Mouse (Mus musculus) embryonic stem cell, embryonic (primary cell): ENCODE measurements around the gene Pglyrp2.

Experiments used
- CTCF ChIA-PET, 4 experiments: fragments of 300-600 bp in 2 of 4; fragments of 350-600 bp in 2 of 4; sonication (Branson Sonifier 250); formaldehyde crosslinking; loops; one replicate each; lab custom pipeline; 2022; ENCODE audit warnings: inconsistent platforms in 2 of 4; lab: Charles Lee
- POLR2A ChIA-PET, 4 experiments: fragments of 300-600 bp in 2 of 4; fragments of 350-600 bp in 2 of 4; sonication (Branson Sonifier 250); formaldehyde crosslinking; loops; one replicate each; lab custom pipeline; 2022; ENCODE audit warnings: antibody characterized with exemption in 4 of 4, inconsistent platforms in 1 of 4; lab: Charles Lee

Gene Pglyrp2

DNA sequence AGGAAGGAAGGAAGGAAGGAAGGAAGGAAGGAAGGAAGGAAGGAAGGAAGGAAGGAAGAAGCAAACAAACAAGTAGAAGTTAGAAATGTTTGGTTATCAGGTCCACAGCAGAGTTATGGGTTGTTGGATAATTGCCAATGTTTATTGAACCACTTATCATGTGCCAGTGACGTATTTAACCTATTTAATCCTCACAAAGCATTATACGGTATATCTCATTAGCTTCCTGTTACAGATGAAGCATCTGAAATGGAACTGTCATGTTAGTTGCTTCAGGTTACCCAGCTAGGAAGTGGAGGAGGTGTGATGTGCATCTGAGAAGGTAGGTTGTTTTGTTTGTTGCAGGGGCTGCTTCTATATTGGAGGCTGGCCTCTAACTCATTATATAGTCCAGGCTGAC, 4.0 kb downstream of the Pglyrp2 start:
- CTCF ChIA-PET: no interaction called here
- POLR2A ChIA-PET: no interaction called here

DNA sequence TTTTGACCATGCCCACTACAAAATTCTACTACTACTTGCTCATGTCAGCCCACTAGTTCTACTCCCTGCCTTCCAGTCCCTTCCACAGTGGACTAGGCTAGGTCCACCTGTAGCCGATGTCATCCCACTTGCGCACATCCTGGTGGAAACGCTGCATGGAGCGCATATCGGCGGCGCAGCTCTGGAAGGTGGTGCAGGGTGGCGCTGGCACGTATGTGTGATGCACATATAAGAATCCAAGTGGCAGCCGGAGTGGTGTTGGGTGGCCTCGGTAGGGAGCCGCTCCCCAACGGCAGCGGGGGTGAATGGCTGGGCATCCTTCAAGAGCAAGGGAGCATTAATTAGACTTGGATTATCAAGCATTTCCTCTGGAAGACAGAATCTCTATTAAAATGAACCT, 7.2 kb downstream of the Pglyrp2 start:
- ChIA-PET POLR2A (interaction anchor here in 2 of 4 experiments (1.3 to 2.0 kb wide), 3 partner anchors 20 to 67 kb away, joined by 3 to 7 read pairs (median 4); partner anchors contain the start of gene Akap8l (in 1 of the 2)), CTCF (no interaction called here)

DNA sequence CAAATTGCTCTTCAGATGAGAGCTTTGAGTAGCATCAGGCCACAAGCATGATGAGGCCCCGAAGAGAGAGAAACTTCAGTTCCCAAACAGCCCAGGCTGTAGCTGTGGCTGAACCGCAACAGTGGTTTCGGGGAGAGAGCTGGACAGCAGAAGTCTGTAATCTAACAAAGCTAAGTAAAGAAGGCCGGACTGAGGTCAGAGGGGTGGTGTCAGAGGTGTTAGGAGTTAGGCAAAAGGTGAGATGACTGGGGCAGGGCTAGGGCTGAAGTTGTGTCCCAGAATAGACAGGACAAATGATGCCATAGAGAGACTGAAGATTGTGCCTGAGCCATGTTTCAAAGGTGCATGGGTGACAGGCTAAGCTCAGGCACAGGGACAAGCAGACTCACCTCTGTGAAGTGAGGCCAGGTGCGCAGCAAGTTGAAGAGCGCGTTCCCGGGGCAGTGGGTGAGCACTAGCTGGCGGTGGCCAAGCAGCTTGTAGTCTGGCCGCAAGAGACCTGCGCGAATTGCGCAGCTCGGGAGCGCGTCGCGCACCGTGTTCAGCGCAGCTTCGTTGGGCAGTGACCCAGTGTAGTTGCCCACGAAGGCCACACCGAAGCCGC, 8.4 kb downstream of the Pglyrp2 start:
- ChIA-PET POLR2A (interaction anchor here in 3 of 4 experiments (0.6 to 2.0 kb wide), 8 partner anchors 15 to 94 kb away, joined by 3 to 7 read pairs (median 3); partner anchors contain the start of genes Akap8 (in 2 of the 3) and Akap8l (in 2 of the 3)), CTCF (interaction anchor here in 1 of 4 experiments (1.0 to 1.5 kb wide), 4 partner anchors 29 to 290 kb away, joined by 3 read pairs; no protein-coding TSS in a partner anchor)

DNA sequence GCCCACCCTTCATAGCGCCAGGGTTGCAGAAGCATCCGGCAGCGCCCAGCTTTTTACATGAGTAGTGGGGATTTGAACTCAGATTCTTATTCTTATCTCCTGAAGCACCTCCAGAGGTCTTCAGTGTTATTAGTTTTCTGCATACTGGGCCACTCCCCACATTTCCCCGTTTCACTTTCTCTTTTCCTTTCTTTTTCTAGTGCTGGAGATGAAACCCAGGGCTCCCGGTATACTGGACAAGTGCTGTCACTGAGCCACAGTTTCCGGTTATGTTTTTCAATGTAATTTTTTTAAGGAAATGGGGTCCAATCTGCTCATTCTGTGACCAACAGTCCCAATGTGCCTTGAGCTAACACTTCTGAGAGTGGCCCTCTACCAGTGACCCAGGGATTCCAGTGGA, 12.1 kb downstream of the Pglyrp2 start:
- CTCF ChIA-PET: interaction anchor here in 1 of 4 experiments (1.0 kb wide), 1 partner anchor 268 kb away, joined by 3 read pairs; no protein-coding TSS in a partner anchor
- POLR2A ChIA-PET: interaction anchor here in 1 of 4 experiments (1.0 to 1.4 kb wide), 4 partner anchors 9 to 95 kb away, joined by 3 to 4 read pairs (median 3); partner anchors contain the start of genes Akap8l and Cyp4f17

DNA sequence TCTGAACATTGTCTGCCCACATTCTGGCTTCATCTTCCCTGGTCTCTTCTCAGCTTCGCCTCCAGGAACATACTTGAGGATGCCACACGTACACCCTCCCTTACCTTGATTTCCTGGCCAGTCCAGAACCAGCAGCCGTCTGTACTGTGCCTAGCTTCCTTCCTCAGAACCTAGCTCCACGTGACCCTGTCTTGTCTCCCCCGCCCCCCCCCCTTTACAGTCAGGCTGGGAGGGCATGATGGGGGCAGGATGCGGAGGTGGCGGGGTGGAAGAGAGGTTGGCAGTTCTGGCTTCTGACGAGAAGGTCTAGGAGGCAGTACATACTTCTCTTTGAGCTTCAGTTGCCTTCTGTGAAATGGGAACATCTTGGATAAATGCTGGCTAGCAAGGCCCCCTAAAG, 20.6 kb downstream of the Pglyrp2 start, which contains the start of gene Rasal3:
Gene Rasal3 (minus strand): TSS at position 167 of the 400 bp plus-strand sequence.
- ChIA-PET POLR2A (interaction anchor here in 3 of 4 experiments (0.6 to 1.6 kb wide), 4 partner anchors 8 to 54 kb away, joined by 3 to 10 read pairs (median 3); partner anchors contain the start of gene Akap8l (in 1 of the 3)), CTCF (interaction anchor here in 2 of 4 experiments (0.7 to 1.2 kb wide), 2 partner anchors 16 to 273 kb away, joined by 4 read pairs; no protein-coding TSS in a partner anchor)

DNA sequence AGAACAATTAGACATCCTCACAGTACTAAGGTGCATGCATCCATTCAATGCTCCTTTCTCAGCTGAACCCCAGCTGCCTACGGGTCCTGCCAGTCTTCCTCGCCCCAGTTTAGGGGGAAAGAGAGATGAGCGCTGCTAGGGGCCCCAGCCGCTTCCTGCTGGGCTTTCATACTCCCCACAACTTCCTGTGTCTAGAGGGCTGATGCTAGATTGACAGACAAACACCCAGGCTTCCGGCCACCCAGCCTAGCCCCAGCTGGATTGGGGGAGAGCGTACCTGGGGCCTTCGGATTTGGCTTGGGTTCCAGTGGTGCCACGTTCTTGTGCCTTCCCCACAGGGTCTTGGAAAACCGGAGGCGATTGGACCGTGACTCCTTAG, 21.2 kb downstream of the Pglyrp2 start:
- ChIA-PET POLR2A (interaction anchor here in 3 of 4 experiments (0.6 to 1.6 kb wide), 7 partner anchors 8 to 53 kb away, joined by 3 to 10 read pairs (median 3); partner anchors contain the start of gene Akap8l (in 1 of the 3)), CTCF (interaction anchor here in 1 of 4 experiments (1.2 kb wide), 1 partner anchor 16 kb away, joined by 4 read pairs; no protein-coding TSS in a partner anchor)

DNA sequence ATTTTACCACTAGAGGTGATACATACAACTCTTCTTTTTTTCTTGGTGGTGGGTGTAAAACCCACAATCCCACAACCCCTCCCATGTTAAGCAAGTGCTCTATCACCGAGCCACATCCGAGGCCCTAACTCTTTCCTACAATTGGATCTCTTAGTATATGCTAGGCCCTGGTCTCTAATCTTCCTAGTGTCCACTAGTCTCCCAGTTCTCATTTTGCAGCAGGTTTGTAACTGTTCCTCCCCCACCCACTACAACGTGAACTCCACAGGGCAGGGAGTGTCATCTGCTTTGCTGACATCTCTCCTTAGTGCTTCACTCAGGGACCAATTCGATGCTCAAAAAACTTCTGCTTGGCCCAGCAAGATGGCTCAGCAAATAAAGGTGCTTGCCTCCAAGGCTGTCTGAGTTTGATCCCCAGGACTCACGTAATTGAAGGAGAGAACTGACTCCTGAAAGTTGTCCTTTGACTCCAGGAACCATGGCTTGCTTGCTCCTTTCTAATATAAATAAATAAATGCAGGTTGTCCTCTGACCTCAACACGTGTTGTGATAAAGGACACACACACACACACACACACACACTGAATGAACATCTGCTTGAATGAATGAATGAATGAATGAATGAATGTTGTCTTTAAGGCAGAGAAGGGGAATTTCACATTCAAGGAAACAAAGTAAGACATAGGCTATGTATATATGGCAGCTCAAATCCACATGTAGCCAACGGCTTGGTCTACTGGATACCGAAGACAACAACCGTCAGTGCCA, 21.8 kb downstream of the Pglyrp2 start:
- ChIA-PET CTCF (no interaction called here), POLR2A (interaction anchor here in 2 of 4 experiments (0.7 to 1.6 kb wide), 5 partner anchors 9 to 52 kb away, joined by 3 to 10 read pairs (median 3); partner anchors contain the start of gene Akap8l (in 1 of the 2))

DNA sequence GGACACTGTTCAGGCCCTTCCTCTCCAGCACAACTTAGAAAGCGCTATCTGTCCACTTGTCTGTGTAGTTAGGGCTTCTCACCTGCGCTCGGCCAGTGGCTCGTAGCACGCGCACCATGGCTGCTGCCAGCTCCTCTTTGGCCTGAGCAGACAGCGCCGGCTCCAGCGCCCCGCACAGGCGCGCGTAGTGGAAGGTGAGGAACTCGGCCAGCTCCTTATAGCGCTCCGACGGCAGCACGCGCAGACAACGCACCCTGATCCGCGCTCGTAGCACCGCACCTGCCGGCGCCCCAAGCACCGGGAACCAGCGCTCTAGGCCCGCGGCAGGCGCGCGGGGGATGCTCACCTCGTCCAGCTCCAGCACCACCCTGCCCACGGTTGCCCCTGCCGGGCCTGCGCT, 27.7 kb downstream of the Pglyrp2 start:
- CTCF ChIA-PET: interaction anchor here (0.6 to 2.2 kb wide), 9 partner anchors 9 to 133 kb away, joined by 3 to 13 read pairs (median 4); no protein-coding TSS in a partner anchor
- POLR2A ChIA-PET: interaction anchor here in 3 of 4 experiments (0.5 to 2.3 kb wide), 14 partner anchors 9 to 1458 kb away, joined by 3 to 7 read pairs (median 3); partner anchors contain the start of gene Akap8l (in 1 of the 3)

DNA sequence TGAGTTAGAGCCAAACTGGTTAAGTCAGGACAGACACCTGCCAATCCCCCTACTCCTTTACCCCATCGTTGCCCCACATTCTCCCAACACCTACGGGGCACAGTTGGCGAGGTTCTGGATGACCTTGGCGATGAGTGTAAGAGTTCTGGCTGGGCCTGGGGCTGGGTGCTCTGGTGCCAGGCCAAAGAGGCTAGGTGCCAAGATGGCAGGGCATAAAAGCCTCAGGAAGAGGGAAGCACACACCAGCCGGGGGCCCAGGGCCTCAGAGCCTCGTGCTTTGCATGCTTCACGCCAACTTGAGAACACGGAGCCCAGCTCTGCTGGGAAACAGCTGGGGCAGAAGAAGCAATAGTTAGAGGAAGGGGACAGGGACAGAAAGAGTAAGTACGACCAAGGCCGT, 30.0 kb downstream of the Pglyrp2 start:
- CTCF ChIA-PET: no interaction called here
- POLR2A ChIA-PET: interaction anchor here in 1 of 4 experiments (1.1 kb wide), 1 partner anchor 10 kb away, joined by 3 read pairs; the partner anchor contains the start of gene Rasal3

DNA sequence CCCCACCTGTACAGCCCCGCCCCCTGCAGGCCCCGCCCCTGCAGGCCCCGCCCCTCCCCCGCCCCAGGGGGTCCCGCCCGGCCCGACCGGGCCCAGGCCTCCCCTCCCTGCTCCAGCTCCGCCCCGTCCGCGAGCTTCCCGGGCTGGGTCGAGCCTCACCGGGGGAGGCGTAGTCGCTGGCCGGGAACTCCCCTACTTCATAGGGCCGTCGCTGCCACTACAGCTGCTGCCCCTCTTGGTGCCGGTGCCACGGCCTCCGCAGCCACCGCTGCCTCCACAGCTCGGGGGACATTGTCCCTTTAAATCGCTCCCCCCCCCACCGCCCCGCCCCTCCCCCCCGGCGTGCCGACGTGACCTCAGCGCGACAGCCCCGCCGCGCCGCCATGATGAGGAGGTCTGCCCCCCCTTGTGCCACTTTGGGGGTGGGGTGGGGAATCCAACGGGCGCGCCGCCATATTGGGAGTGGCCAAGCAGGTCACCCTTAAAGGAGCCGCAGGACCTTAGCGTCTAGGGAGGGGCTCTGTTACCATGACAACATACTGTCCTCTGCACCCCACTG, 34.8 kb downstream of the Pglyrp2 start, which contains the start of gene Wiz:
Gene Wiz (minus strand): TSS at position 339 of the 559 bp plus-strand sequence.
- ChIA-PET CTCF (interaction anchor here in 2 of 4 experiments (0.6 to 1.0 kb wide), 7 partner anchors 12 to 246 kb away, joined by 3 to 5 read pairs (median 3); partner anchors contain the start of gene Akap8l (in 1 of the 2)), POLR2A (interaction anchor here in 3 of 4 experiments (0.6 to 2.1 kb wide), 15 partner anchors 12 to 1344 kb away, joined by 3 to 10 read pairs (median 4); partner anchors contain the start of genes Akap8l (in 2 of the 3) and Cyp4f17 (in 1 of the 3))

DNA sequence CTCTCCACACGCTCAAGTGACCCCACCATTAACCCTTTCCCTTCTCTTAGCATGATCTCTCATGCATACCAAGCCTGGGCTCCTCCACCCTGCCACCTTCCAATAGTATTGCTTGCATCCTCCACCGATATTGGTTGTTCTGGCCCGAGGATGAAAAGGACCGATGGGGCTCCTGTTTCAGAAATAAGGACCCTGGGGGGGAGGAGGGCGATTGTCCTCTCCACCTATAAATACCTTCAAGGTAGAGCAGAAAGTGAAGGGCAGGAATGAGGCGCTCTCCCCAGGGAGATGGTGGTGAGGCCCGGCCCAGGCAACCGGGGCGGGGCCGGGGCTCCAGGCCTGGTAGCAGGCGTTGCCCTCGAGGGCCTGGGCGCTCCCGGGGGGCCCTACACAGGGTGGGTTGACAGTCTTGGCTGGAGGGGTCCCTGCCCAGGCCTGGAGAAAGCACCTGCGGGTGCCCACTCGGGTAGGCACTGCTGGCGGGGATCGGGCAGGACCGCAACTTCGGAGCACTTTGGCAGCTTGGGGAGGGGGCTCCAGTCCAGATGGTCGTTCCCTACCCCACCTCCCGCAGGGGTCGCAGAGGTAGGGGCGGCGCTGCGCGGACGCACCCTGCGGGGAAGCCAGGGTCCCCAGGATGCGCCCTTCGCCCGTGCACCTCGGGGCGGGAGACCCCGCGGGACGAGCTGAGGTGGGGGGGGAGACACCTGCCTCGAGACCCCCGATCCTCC, 35.4 kb downstream of the Pglyrp2 start:
- CTCF ChIA-PET: interaction anchor here in 2 of 4 experiments (0.6 to 1.9 kb wide), 9 partner anchors 8 to 245 kb away, joined by 3 to 13 read pairs (median 3); partner anchors contain the start of gene Akap8l (in 1 of the 2)
- POLR2A ChIA-PET: interaction anchor here in 2 of 4 experiments (0.6 to 2.1 kb wide), 15 partner anchors 11 to 1343 kb away, joined by 3 to 10 read pairs (median 5); partner anchors contain the start of genes Akap8l (in 2 of the 2) and Cyp4f17 (in 1 of the 2)

DNA sequence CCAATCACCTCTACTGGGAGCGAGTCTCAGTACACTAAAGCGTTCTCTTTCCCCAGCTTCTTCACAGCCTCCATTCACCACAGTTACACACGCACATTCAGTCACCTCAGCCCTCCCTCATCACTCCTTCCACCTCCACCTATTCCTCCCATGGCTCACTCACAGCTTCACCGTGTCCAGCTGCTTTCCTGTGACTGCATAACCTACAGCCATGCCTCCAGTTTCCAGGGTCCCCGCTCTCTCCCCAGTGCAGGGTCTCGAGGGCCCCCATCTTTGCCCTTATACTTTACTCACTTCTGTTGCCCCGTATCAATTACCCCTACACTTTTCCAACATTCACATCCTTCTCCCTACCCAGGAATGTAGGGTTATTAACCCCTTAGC, 36.0 kb downstream of the Pglyrp2 start:
- CTCF ChIA-PET: interaction anchor here in 2 of 4 experiments (0.9 to 1.9 kb wide), 7 partner anchors 8 to 257 kb away, joined by 3 to 13 read pairs (median 7); partner anchors contain the start of genes Akap8 (in 1 of the 2) and Akap8l (in 1 of the 2)
- POLR2A ChIA-PET: interaction anchor here in 2 of 4 experiments (0.9 to 2.0 kb wide), 11 partner anchors 8 to 67 kb away, joined by 3 to 10 read pairs (median 4); partner anchors contain the start of genes Akap8 (in 1 of the 2) and Akap8l (in 1 of the 2)

DNA sequence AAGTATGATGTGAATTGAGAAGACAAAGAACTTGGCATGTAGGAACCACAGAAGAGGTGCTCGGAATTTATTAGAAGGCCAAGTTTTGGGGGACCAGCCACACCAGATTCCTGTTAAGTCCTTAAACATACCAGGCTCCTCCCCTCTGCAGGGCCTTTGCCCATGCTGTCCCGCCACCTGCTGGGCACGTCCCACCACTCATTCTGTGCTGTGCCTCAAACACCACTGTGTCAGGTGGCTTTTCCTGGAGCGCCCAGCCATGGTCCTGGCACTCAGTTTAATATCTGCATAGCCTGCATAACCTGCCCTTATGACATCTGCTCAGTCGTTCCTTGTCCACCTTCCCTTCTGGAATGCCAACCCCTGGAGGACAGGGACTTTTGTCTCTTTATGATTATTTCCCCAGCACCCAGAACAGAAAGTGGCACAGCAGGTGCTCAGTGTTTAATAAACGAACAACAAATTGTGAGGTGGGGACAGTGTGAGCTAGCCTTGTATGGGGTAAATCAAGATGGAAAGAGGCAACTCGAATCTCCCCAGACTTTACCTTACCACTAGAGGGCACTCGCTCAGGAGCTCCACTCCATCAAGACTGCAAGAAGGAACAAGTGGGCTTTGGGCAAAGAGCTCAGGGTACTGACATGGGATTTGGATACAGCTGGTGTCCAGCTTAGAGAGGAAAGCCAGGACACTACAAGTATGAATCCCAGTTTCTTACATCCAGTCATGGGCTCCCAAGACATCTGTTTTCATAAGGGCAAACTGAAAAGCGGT, 37.1 kb downstream of the Pglyrp2 start:
- POLR2A ChIA-PET: interaction anchor here in 3 of 4 experiments (0.5 to 2.0 kb wide), 19 partner anchors 9 to 677 kb away, joined by 3 to 10 read pairs (median 4); partner anchors contain the start of genes Akap8 (in 1 of the 3), Akap8l (in 1 of the 3) and Cyp4f39 (in 1 of the 3)
- CTCF ChIA-PET: interaction anchor here (0.5 to 1.9 kb wide), 39 partner anchors 9 to 1479 kb away, joined by 3 to 13 read pairs (median 4); partner anchors contain the start of genes Akap8l (in 2 of the 4), Akap8 (in 1 of the 4), Cyp4f39 (in 1 of the 4) and Rasal3 (in 1 of the 4)

DNA sequence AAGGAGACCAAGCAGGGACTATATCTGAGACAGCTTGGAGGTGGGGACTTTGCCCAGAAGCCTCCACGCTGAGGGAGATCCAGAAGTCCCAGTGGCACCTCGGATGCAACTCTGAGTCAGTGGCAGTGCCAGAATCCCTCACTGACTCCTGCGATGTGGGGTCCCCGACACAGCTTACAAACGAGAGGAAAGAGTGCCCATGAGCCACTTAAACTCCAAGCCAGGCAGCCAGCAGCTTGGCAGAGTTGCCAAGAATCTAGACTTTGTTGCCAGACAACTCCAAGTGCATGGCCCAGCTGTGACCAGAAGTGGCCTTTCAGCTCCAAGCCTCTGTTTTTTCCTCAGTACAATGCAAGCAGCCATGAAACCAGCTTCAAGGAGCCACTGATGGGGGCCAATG, 40.3 kb downstream of the Pglyrp2 start:
- CTCF ChIA-PET: interaction anchor here in 1 of 4 experiments (0.5 kb wide), 1 partner anchor 73 kb away, joined by 6 read pairs; no protein-coding TSS in a partner anchor
- POLR2A ChIA-PET: interaction anchor here in 2 of 4 experiments (0.6 to 2.4 kb wide), 7 partner anchors 16 to 944 kb away, joined by 3 to 7 read pairs (median 4); partner anchors contain the start of gene Akap8l (in 1 of the 2)

DNA sequence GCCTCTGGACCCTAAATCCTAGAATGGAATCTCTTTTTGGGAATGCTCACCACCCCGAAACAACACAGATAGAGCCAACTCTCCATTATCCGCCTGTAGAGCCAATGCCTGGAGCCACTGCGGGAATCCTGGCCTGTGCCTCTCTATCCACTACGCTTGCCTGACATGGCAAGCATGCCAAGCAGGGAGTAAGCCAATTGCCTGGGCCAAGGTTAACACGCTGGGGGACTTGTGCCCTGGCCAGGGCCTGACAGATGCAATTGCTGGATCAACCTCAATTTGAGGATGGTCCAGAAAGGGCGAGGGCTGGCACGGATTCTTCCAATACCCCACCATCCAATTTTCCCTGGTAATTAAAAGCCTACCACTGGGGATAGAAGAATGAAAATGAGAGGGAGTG, 41.4 kb downstream of the Pglyrp2 start:
- POLR2A ChIA-PET: interaction anchor here in 2 of 4 experiments (0.9 to 2.5 kb wide), 8 partner anchors 9 to 98 kb away, joined by 3 to 9 read pairs (median 4); partner anchors contain the start of genes Akap8l (in 1 of the 2) and Brd4 (in 1 of the 2)
- CTCF ChIA-PET: interaction anchor here in 1 of 4 experiments (0.6 kb wide), 1 partner anchor 31 kb away, joined by 5 read pairs; no protein-coding TSS in a partner anchor
